Mouse (Mus musculus) adrenal gland, postnatal 14 days (tissue): Measurements from ENCODE around the gene Deaf1. TPM values are rescaled to one million over a fixed set of nuclear protein-coding genes. Genes with fewer than 3 reads are reported as not detected.
"Not testable (repeated sequence)": the region's sequence is repeated elsewhere in the genome, so short reads cannot be mapped to it uniquely, and the experiment has no call there.

Experiments used
- DNase-seq: peaks from one replicate; pipeline ENCODE4 v3.0.0; 2021; ENCODE audit warnings: mixed read lengths
- total RNA-seq: library from RNA; stranded (reverse); gene quantifications from 2 replicates; pipeline ENCODE4 v1.2.3, GENCODE M21; 2021

Deaf1 gene
- total RNA-seq, 1 experiment from 2014 or later: 32.5 TPM

- no peak for DNase-seq
These were observed 63.3 kb downstream of the Deaf1 start for GRCm38 (mm10) chr7:141264041-141264700.

DNA sequence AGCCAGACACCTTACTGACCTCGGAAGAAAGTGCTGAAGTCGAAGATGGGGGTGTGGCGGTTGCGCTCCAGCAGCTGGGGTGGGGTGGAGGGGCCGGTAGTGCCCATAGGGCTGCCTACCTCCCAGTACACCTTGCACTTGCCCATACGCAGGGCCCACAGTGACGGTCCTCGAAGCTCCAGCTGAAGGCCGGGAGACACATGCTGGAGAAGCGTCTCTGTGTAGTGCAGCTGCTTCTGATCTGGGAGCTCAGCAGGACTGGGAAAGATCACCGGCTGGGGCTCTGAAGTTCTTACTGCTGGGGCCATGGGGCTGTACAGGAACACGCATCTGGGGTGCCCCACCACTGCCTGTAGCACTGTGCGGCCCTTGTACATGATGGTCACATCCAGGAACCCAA lies 63.9 kb downstream of the Deaf1 start:
- DNase-seq: no peak

- DNase-seq: no peak
These were observed 66.0 kb downstream of the Deaf1 start for GRCm38 (mm10) chr7:141261480-141261879.

- DNase-seq: no peak
These were observed 71.3 kb downstream of the Deaf1 start for GRCm38 (mm10) chr7:141256159-141256558.

DNA sequence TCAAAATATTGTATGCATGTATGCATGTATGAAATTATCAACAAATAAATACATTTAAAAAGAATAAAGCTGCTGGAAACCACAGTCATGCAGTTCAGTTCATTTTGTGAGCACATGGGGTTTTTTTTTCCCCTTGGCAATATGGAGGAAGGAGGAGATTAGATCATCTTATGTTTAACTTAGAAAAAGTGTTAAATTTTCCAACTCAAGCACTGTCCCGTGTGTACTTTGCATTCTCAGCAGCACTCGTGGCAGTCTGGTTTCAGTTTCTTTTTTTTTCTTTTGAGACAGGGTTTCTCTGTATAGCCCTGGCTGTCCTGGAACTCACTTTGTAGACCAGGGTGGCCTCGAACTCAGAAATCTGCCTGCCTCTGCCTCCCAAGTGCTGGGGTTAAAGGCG lies 77.0 kb downstream of the Deaf1 start:
- not testable (repeated sequence) for DNase-seq

Other genes starting within 250 kb of the Deaf1 start
- gene Pkp3, start 249.5 kb downstream of the Deaf1 start, total RNA-seq: 0.96 and 3.5 TPM in 2 replicates
- 7.5 and 10.0 TPM in 2 replicates for gene Sigirr, start 227.1 kb downstream of the Deaf1 start, total RNA-seq
- 0.22 and 0.38 TPM in 2 replicates for gene Ano9, start 209.9 kb downstream of the Deaf1 start, total RNA-seq
- gene Ptdss2, start 205.3 kb downstream of the Deaf1 start, total RNA-seq: 46.2 and 49.6 TPM in 2 replicates
- 186 and 200 TPM in 2 replicates for gene Rnh1, start 154.8 kb downstream of the Deaf1 start, total RNA-seq
- gene Hras, start 133.7 kb downstream of the Deaf1 start, total RNA-seq: 81.7 and 83.6 TPM in 2 replicates
- gene Lrrc56, start 133.5 kb downstream of the Deaf1 start, total RNA-seq: 7.6 and 9.6 TPM in 2 replicates
- gene Lmntd2, start 113.6 kb downstream of the Deaf1 start, total RNA-seq: 0.26 and 0.34 TPM in 2 replicates
- 4.9 and 5.2 TPM in 2 replicates for gene Rassf7, start 111.8 kb downstream of the Deaf1 start, total RNA-seq
- gene Phrf1, start 98.9 kb downstream of the Deaf1 start, total RNA-seq: 78.2 and 80.2 TPM in 2 replicates
- gene Irf7, start 61.2 kb downstream of the Deaf1 start, total RNA-seq: 5.2 and 7.7 TPM in 2 replicates
- 8.0 and 10.6 TPM in 2 replicates for gene Cdhr5, start 50.9 kb downstream of the Deaf1 start, total RNA-seq
- gene Sct, start 48.6 kb downstream of the Deaf1 start, total RNA-seq: 2.3 and 3.2 TPM in 2 replicates
- gene Drd4, start 35.7 kb downstream of the Deaf1 start, total RNA-seq: 1.1 and 2.3 TPM in 2 replicates
- 22.9 and 25.6 TPM in 2 replicates for gene Tmem80, start within 50 bp of the Deaf1 start, total RNA-seq
- 5.1 and 5.5 TPM in 2 replicates for gene Eps8l2, start 11.2 kb upstream of the Deaf1 start, total RNA-seq
- 479 and 481 TPM in 2 replicates for gene Taldo1, start 64.5 kb upstream of the Deaf1 start, total RNA-seq
- gene Gatd1, start 86.4 kb upstream of the Deaf1 start, total RNA-seq: 22.5 and 36.2 TPM in 2 replicates
- 1.0 and 3.6 TPM in 2 replicates for gene Cend1, start 101.8 kb upstream of the Deaf1 start, total RNA-seq
- 87.0 and 91.0 TPM in 2 replicates for gene Slc25a22, start 110.2 kb upstream of the Deaf1 start, total RNA-seq
- gene Pidd1, start 116.3 kb upstream of the Deaf1 start, total RNA-seq: 3.5 and 5.9 TPM in 2 replicates
- gene Rplp2, start 119.7 kb upstream of the Deaf1 start, total RNA-seq: 908 and 1,128 TPM in 2 replicates
- gene Pnpla2, start 127.5 kb upstream of the Deaf1 start, total RNA-seq: 1,289 and 1,648 TPM in 2 replicates
- 14.2 and 23.2 TPM in 2 replicates for gene Cracr2b, start 133.4 kb upstream of the Deaf1 start, total RNA-seq
- 199 and 204 TPM in 2 replicates for gene Cd151, start 139.7 kb upstream of the Deaf1 start, total RNA-seq
- 74.5 TPM in 2 replicates for gene Polr2l, start 147.4 kb upstream of the Deaf1 start, total RNA-seq
- 49.4 and 58.4 TPM in 2 replicates for gene Tspan4, start 147.6 kb upstream of the Deaf1 start, total RNA-seq
- gene Chid1, start 212.2 kb upstream of the Deaf1 start, total RNA-seq: 46.5 and 49.7 TPM in 2 replicates
- 61.0 and 64.0 TPM in 2 replicates for gene Ap2a2, start 234.5 kb upstream of the Deaf1 start, total RNA-seq